Mouse (Mus musculus) neural tube, embryonic 10.5 days (tissue): ENCODE measurements at regions not wholly inside any gene's neighbourhood (a gene's known extent, or its start where the extent isn't known, plus 50 kb on each side); places are given as distances from the start of the nearest gene placed in this dataset.
A peak's percentile ranks its signal among the peaks of the same experiment; 100 is the strongest.

Experiments
- DNase-seq: peaks from one replicate; pipeline ENCODE4 v3.0.0-alpha.2; 2017; ENCODE audit warnings: low spot score; ENCODE audit errors: extremely low spot score

- no peak for DNase-seq
These were observed 381.8 kb downstream of the H2al1n start for GRCm38 (mm10) chrX:14592793-14593192.

GRCm38 (mm10) chrX:14596799-14597198 is 385.9 kb downstream of the H2al1n start:
- no peak for DNase-seq

GRCm38 (mm10) chrX:14601916-14602315 is 391.0 kb downstream of the H2al1n start:
- DNase-seq: no peak

GRCm38 (mm10) chrX:14609196-14609595 is 398.2 kb downstream of the H2al1n start:
- DNase-seq: no peak

GRCm38 (mm10) chrX:14628267-14628901 is 417.4 kb downstream of the H2al1n start:
- peak; percentile 14 for DNase-seq

DNA sequence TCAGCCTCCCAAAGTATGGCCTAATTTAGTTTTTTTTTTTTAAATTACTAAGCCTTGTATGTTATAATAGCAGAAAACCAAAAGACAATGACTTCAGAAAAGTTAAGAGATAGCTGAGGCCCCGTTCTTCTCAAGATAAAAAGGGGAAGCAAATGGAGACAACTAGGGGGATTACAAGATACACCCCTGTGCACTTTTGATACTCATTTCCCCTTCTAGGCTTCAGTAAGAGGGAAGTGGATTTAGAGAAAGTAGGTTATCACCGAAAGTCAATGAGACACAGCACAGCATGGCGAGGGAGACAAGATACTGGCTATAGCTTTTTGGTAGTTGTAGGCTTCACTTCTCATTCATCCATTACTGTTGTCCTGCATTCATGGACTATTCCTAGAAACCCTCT is 428.4 kb downstream of the H2al1n start:
- no peak for DNase-seq

GRCm38 (mm10) chrX:14664852-14665251 is 453.9 kb downstream of the H2al1n start:
- no peak for DNase-seq

- DNase-seq: no peak
These were observed 485.4 kb downstream of the H2al1n start for GRCm38 (mm10) chrX:14696375-14696774.

- DNase-seq: no peak
These were observed 528.1 kb downstream of the H2al1n start for GRCm38 (mm10) chrX:14738999-14739398.
